Mouse (Mus musculus): ENCODE data around the gene Sertad1.

Gene Sertad1

DNA sequence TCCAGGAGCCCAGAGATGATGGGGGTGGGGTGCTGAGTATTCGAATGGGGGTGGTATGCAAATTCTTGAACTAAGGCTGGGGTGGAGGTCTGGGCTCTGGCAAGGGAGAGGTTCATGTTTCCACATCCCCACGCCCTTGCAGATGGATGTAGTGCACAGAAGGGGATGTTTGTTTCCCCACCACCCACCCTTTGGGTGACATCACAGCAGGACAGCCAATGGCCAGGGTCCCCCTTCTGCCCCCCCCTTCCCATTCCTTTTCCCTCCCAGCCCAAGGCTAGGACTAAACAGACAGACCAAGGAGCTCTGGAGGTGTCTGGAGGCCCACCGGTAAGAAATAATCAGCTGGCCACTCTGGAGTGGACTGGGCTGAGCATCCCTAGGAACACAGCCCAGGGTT lies 12.3 kb downstream of the Sertad1 start, which contains the start of gene Prx:
TSS of gene Prx (plus strand) at position 289 of the 400 bp plus-strand sequence.
- peak; percentile 75 for DNase-seq (ENCODE audit: low read depth, low spot score)

DNA sequence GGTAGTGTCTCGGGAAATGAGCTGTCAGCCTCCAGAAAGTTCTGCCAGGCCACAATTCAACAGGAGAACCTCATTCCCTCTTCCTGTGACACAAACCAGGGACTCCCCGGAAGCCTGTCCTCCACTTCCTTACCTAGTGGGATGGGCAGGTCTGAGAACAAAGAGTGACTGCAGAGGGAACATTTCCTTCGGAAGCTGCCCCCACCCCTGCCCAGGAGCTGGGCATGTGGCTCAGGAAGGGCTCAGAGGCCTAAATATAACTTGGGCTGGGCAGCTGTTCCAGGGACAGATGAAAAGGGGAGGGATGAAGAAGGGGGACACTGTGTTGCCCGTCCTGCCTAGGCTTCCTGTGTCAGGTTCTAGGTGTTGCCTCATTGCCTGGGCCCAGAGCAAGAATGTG lies 14.9 kb downstream of the Sertad1 start:
- no peak for DNase-seq (ENCODE audit: low read depth, low spot score)

DNA sequence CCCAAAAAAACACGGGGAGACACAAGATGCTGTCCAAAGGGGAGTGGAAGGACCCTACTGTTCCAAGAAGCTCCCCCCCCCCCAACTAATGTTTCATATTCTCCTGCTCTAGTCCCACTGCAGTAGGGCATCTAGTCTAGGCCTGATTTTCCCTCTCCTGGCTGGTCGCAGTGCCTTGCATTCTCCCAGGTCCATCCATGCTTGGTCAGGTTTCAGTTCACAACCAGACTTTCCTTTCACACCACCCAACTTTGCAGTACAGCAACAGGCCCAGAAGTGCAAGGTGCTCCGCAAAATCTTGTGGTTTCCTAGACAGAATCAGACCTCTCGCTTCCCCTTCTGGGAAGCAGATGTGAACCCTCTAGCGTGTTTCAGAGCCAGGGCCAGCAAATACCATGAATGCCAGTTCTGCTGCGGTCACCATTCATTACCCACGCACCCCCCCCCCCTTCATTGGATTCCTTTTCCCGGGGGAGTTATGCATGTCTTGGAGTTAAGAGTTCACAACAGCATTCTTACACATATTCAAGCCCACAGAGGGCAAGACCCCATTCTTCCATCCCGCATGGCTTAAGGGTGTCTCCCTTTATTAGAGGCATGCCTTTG lies 20.2 kb downstream of the Sertad1 start:
- no peak for DNase-seq (ENCODE audit: low read depth, low spot score)

DNA sequence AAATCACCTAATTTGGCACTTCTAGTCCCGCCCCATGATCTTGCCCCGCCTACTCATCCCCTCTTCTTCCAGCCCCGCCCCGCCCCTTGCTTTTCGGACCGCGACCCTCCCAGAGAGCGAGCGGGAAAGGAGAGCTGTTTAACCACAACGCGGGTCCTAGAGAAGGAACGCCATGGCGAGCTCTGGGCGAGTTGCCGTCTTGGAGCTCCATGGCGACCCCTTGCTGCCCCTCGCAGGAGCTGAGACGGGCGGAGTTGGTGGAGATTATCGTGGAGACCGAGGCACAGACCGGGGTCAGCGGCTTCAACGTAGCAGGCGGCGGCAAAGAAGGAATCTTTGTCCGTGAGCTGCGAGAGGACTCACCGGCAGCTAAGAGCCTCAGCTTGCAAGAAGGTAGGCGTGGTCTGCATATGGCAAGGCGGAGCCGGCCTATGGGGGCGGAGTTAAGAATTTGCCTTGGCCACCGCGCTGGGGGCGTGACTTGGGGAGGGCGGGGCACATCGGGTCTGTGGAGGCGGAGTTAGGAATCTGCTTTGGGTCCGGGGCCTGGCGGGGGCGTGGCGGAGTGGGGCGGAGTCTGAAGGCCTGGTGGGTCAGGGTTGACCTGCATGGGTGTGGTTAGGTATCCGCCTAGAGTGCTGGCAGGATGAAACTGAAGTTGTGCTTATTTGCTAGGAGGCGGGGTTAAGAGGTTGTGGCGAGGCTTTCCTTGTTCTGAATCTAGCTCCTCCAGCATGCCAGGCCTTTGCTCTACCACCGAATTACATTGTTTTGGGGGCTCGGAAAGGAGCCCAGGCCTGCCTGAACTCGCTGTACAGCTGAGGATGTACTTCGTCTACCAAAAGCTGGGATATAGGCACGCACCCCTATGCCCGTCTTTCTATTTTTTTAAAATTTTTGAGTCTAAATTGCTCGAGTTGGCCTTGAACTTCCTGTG lies 21.3 kb downstream of the Sertad1 start:
- DNase-seq (ENCODE audit: low read depth, low spot score) = peak; percentile 99

DNA sequence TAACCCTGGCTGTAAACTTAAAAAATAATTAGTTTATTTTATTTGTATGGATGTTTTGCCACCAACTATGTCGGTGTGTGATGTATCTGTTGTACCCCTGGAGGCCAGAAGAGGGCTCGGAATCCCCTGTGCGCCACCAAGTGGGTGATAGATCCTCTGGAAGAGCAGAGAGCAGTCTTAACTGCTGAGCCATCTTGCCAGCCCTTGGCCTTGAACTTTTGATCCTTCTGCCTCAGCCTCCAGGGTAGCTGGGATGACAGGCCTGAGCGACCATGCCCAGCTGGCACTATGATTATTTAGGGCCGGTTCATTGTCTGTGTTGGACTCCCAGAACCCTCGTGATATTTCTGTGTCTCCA lies 21.9 kb downstream of the Sertad1 start:
- peak; percentile 91 for DNase-seq (ENCODE audit: low read depth, low spot score)

DNA sequence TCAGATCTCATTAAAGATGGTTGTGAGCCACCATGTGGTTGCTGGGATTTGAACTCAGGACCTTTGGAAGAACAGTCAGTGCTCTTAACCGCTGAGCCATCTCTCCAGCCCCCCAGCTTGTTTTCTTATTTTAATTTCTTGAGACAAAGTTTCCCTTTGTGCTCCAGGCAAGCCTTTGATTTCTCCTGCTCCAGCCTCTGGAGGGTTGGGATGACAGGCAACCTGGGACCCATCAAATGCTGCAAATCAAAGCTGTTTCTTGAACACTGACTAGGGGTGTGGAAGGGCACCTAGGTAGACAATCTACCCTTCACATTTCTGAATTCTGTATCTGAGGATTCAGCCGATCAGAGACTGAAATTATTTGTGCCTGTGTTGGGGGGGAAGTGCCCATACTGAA lies 24.1 kb downstream of the Sertad1 start:
- DNase-seq (ENCODE audit: low read depth, low spot score) = peak; percentile 63

DNA sequence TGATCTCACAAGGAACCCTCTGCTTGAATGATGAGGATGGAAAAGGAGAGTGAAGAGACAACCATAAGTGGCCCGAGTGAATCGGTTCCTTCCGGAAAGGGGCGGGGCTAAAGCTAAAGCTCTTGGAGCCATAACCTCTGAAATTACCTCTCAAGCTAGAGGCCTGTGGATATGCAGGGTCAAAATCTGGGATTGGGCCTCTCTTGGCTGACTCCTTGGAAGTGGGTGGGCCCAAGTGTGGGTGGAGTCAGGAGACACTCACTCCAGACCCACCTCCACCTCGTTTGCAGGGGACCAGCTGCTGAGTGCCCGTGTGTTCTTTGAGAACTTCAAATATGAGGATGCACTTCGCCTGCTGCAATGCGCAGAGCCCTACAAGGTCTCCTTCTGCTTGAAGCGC lies 28.3 kb downstream of the Sertad1 start:
- DNase-seq (ENCODE audit: low read depth, low spot score) = peak; percentile 48

DNA sequence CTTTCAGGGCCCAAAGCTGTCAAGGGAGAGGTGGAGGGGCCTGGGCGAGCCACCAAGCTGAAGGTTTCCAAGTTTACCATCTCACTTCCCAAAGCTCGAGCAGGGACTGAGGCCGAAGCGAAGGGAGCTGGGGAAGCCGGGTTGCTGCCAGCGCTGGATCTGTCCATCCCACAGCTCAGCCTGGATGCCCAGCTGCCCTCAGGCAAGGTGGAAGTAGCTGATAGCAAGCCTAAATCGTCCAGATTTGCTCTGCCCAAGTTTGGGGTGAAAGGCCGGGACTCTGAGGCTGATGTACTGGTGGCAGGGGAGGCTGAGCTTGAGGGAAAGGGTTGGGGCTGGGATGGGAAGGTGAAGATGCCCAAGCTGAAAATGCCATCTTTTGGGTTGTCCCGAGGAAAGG lies 31.6 kb downstream of the Sertad1 start:
- DNase-seq (ENCODE audit: low read depth, low spot score) = no peak

DNA sequence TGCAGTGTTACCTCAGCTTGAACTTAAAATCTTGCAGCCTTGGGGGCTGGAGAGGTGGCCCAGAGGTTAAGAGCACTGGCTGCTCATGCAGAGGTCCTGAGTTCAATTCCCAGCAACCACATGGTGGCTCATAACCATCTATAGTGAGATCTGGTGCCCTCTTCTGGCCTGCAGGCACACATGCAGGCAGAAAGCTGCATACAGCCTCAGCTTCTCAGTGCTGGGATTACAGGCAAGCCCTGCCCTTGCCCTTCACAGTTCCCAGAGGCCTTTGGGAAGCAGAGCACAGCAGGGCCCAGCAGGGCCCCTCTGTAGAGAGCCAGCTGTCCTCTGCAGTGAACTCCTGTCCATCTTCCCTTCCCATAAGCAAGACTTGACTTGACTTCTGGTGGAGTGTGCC lies 33.4 kb downstream of the Sertad1 start:
- peak; percentile 72 for DNase-seq (ENCODE audit: low read depth, low spot score)

DNA sequence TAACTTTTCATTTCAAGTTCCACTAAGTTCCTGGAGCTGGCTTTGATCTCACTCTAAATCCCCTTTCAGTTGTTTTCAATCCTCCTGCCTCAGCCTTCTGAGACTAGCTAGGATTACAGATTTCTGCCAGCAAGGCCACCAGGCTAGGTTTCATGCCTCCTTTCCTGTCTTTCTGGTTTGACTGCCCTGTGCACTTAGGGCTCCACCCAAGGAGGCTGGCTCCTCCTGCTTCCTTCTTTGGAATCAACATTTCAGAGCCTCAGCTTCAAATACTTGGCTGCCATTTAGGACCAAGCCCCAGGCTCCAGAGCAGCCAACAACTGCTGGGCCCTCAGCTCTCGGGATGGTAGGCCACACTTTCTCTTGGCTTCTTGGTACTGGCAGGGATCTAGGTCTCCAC lies 33.9 kb downstream of the Sertad1 start:
- no peak for DNase-seq (ENCODE audit: low read depth, low spot score)

DNA sequence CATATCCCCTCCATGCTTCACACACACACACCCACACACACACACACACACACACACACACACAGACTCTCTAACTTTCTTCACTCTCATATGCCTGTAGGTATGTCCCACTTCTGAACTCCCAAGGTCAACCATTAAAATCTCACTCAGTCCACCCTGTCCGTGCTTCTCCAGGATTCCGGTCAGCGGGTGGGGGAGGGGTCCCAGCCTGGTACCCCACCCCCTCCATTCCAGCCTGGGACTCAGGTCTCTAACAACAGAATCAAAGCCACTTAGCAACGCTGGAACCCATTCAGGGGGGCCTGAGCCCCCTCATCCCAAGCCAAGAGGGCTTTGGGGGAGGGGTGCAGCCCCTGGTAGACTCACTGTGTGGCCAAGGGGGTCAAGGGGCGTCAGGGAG lies 36.3 kb downstream of the Sertad1 start, which contains the start of gene Hipk4:
TSS of gene Hipk4 (plus strand) at position 301 of the 400 bp plus-strand sequence.
- no peak for DNase-seq (ENCODE audit: low read depth, low spot score)

DNA sequence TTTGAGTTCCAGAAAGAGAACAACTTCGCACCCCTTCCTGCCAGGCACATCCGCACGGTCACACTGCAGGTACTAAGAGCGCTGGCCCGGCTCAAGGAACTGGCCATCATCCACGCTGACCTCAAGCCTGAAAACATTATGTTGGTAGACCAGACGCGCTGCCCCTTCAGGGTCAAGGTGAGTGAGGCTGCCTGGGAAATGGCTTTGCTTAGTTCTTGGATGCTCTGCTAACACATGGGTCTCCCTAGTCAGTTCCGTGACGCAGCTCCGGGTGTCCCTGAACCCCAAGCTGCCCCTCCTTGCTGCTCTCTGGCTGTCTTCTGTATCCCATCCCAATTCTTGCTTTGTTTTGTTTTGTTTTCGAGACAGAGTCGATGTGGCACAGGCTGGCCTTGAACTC lies 37.1 kb downstream of the Sertad1 start:
- no peak for DNase-seq (ENCODE audit: low read depth, low spot score)

DNA sequence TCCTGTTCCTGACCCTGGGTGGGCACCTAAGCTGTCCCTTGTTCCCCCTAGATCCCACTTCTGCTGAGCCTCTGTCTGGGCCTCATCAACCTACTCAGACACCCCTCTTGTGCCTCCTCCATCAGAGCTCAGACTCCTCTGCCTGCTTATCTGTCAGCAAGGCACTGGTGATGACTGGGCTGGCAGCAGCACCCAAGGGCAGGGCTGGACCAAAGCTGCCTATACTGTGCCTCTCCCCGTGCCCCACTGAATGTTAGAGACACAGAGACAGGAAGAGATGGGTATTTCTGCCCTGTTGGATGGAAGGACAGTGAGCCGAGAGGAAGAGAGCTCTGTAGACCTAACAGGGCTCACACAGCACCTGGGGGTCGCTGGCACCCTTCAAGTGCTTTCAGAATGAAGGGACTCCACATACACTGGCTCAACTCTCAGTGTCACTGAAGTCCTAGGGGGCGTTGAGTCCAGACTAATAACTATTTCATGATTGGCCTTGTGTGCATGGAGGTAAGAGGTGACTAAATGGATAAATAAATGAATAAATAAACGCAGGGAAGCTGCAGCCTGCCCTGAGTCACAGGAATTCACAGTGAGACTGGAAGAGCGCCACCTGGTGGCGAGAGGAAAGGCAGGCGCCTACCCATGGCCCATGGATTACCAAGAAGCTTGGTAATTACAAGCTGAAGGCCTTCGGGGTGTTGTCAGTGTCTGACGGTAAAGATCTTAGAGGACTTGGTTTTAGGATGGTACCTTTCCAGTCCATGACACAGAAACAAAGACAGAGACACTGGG lies 39.5 kb downstream of the Sertad1 start:
- DNase-seq (ENCODE audit: low read depth, low spot score) = peak; percentile 79

DNA sequence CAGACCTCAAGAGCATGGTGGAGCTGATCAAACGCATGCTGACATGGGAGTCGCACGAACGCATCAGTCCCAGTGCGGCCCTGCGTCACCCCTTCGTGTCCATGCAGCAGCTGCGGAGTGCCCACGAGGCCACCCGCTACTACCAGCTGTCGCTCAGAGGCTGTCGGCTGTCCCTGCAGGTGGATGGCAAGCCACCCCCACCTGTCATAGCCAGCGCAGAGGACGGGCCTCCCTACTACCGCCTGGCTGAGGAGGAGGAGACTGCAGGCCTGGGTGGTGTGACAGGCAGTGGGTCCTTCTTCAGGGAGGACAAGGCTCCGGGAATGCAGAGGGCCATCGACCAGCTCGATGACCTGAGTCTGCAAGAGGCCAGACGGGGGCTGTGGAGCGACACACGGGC lies 42.4 kb downstream of the Sertad1 start:
- no peak for DNase-seq (ENCODE audit: low read depth, low spot score)

DNA sequence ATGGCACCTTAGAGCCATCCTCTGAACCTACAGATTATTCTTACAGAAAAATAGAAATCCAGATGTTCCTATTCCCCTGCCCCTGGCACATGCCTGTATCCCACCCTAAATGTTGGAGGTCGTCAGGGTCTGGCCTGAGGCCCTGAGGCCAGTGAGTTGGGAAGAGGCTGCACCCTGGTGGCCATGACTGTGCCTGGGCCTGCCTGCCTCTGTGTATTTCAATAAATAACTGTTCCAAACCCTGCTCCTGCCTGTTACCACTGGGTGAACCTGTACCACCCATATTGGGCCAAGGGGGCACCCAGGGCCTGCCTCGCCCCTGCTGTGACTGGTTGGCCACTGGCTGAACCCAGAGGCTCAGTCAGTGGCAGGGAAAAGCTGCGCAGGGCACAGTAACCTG lies 44.2 kb downstream of the Sertad1 start:
- DNase-seq (ENCODE audit: low read depth, low spot score) = no peak

DNA sequence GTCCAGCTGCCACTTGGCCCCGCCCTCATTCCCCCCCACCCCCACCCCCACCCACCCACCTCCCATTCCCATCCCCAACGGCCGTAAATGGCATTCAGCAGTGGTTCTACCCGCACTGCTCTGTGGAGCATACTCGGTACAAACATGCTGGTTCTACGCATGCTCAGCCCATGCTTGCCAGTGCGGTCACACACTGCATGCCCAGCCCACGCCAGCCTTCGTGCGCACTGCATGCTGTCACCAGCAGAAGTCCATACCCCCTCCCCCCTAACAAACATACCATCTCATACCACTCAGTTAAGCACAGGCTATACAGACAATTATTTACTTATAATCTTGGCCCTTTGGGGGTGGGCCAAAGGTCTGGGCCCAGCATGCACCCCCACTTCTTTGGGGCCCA lies 45.0 kb downstream of the Sertad1 start:
- no peak for DNase-seq (ENCODE audit: low read depth, low spot score)

DNA sequence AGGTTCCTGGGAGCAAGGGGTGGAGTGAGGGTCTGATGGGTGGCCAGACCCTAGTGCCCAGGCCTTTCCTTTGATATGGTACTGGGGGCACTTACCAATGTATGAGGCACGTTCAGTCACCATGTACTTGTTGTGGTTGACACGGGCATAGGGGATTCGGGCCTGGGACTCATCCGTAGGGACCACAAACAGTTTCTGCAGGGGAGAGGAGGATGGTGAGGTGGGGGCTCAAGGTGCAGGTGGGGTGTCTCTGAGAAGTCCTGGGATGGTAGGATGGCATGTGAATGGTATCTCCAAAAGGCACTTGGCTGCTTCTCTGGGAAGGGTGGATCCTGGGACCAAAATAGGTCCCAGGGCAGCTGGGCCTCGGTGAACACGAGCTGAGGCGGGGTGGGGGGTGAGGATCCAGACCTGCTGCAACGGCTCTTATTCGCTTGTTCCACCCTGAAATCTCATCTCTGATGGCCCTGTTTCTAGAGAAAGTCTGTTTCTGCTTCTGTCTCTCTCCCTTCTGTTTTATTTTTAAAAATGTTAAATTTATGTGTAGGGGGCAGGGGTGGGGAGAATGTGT lies 45.9 kb downstream of the Sertad1 start:
- no peak for DNase-seq (ENCODE audit: low read depth, low spot score)

DNA sequence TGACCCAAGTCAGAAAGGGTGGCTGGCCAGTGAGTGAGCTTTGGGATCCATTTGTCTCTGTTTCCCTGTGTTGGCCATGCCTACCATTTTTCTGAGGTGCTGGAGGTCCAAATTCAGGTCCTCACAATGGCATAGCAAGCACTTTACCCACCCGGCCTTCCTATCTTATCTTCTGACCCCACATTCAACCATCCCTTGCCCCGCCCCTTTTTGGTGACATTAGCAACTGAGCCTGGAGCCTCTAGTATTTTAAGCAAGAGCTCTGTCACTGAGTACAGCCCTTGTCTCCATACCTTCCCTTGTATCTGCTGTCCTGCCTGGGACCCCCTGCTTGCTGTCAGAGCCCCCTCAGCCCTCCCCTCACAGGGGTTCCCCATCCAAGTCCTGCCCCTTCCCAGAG lies 48.7 kb downstream of the Sertad1 start:
- DNase-seq (ENCODE audit: low read depth, low spot score) = no peak

DNA sequence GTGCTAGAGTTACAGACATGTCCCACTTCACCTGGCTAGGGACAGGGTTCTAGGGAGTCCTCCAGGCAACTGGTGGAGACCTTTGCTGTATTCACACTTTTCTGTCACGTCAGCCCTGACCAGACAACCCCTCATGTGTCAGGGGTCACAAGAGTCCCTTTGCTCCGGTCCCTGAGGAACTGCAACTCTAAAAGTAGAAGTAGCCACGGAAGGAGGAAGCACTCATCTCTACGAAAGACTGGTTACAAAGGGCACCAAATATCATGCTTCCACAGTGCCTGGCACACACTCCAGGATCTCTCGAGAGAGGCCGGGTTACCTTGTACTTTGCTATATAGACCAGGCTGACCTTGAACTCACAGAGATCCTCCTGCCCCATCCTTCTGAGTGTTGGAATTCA lies 49.9 kb downstream of the Sertad1 start:
- no peak for DNase-seq (ENCODE audit: low read depth, low spot score)

DNA sequence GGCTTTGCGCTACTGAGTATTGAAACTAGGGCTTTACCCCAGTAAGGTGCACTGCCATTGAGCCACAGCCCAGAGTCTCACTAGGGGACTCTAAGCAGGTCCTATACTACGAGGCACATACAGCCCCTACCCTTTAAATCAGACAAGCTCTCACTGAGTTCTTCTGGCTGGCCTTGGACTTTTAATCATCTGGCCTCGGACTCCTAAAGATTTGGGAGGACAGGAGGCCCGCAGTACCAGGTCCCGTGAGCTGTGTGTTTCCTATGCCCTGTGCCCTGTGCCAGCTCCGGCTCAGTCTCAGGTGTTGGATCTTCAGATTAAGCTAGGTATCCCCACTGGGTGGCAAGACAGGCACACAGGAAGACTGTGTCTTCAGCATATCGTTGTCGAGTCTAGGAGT lies 51.3 kb downstream of the Sertad1 start:
- no peak for DNase-seq (ENCODE audit: low read depth, low spot score)

DNA sequence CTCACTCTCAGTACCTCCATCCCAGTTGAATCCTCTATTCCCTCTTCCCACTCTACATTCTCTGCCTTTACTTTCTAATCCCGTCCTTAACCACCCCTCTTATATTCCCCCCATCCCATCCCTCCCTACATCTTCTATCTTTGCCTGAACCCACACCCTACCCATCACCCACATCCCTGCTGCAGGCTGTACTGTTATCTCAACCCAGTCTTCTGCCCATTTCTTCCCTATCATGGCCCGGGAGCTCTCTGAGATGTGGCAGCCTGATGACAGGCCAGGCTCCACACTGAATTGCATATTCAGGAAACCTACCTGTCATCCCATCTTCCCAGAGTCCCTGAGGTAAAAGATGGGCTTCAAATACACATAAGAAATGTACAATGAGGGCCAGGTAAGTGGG lies 52.1 kb downstream of the Sertad1 start:
- no peak for DNase-seq (ENCODE audit: low read depth, low spot score)
